Mouse (Mus musculus): ENCODE measurements around the gene Chpf2. TPM values are rescaled to one million over a fixed set of nuclear protein-coding genes. Genes with fewer than 3 reads are reported as not detected.

The Chpf2 gene
- polyA plus RNA-seq, 1 experiment = 48.9 TPM

DNA sequence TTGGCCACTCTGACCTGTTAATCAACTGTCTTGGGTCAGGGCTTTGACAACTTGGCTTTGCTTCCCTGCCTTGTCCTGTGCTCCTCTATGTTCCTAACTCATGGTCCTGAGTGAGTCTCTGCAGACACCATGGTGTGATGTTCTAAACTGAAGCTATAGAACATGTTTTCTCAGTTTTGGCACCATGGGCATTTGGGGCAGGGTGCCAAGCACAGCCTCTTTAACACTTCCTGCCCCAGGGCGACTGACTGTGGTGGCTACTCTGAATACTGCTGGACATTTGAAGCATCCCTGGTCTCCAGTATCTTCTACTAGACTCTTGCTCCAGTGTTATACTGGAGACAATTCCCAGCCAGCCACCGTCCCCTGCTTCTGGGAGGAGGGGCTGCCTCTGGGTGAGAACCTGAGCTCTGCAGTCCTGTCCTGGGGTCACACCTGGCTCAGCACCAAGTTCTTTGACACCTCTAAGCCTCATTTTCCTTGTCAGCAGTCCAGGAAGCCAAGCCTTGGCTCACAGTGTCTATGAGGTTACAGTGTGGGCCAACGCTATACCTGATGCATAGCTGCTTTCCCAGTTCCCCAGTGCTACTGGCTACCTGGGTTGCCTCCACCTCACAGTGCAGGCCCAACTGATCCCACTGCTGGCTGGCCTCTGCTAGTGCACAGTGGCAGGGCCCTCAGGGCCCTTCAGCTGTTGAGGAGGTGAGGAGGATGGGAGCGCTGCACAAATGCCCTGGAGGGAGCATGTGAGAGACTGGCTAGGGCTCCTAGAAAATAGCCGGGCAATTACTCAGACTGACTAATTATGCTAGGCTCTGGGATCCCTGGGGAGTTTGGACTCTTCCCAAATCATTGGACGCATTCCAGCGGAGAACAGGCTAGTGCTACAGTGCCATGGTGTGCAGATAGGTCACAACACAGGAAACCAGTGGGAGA lies 25.1 kb downstream of the Chpf2 start:
- peak; percentile 83 to 86 for DNase-seq
- no peaks in the 10 kb centered on the region for H3K27me3 ChIP-seq (ENCODE audit: control insufficient read depth, insufficient read depth, low read length)
- WGBS = 22% methylated on average over 7 of the region's 7 CpGs
- TF ChIP-seq CTCF (IDR thresholded peaks at IDR 0.05; ENCODE audit: borderline replicate concordance, insufficient read depth, low read depth, low read length) (no peak), POLR2A (IDR thresholded peaks at IDR 0.05; ENCODE audit: borderline replicate concordance, insufficient read depth, low read length) (no peak)
- peaks cover 22% of the 10 kb centered on the region for H3K4me1 ChIP-seq (ENCODE audit: control insufficient read depth, insufficient read depth, low read length)
- H3K4me3 ChIP-seq (replicated peaks; ENCODE audit: insufficient read depth, low read depth, low read length) = no peak overlapping the region
- no peak overlapping the region for H3K27ac ChIP-seq (ENCODE audit: insufficient read depth, low read length)

DNA sequence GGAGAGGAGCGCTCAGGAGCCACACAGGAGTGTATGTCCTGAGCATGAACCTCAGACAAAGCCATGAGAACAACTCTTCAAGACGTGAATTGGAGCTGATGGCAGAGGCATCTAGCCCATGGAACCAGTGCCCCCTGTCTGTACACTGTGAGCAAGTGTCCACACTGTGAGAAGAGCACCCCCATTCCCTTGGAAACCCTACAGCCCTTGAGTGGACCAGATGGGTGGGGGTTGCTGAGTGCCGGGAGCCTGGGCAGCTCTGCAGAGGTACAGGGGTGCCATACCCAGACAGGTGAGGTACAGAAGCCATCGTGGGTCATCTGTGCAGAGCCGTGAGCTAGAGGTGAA lies 25.7 kb downstream of the Chpf2 start:
- WGBS = 20% methylated on average over 5 of the region's 5 CpGs
- TF ChIP-seq POLR2A (IDR thresholded peaks at IDR 0.05; ENCODE audit: borderline replicate concordance, insufficient read depth, low read length) (no peak), CTCF (IDR thresholded peaks at IDR 0.05; ENCODE audit: borderline replicate concordance, insufficient read depth, low read depth, low read length) (no peak; the same call in 1 of the 2 replicates)
- H3K27ac ChIP-seq (ENCODE audit: insufficient read depth, low read length) = no peak overlapping the region

DNA sequence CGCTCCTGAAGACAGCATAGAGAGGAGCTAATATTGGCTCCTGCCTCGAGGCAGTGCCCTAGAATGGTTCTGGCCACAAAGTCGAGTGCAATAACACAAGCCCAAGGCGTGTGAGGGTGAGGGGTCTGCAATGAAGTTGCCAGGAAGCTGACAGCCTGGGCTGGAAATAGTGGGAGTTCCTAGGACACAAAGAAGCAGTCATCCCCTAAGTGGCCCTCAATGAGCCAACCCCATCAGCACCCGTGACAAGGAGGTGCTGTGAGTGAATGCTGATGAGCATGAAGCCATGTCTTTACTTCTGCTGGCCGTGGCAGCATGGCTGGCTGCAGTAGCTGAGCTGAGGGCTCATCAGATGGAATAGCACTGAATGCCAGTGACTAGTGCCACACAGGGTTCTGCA lies 28.6 kb downstream of the Chpf2 start:
- 62% methylated on average over 6 of the region's 6 CpGs for WGBS
- Histone ChIP-seq H3K27ac (ENCODE audit: insufficient read depth, low read length) (no peak overlapping the region), H3K27me3 (ENCODE audit: control insufficient read depth, insufficient read depth, low read length) (no peaks in the 10 kb centered on the region), H3K4me3 (replicated peaks; ENCODE audit: insufficient read depth, low read depth, low read length) (no peak overlapping the region), H3K4me1 (ENCODE audit: control insufficient read depth, insufficient read depth, low read length) (peaks cover 29% of the 10 kb centered on the region)
- no peak for DNase-seq
- TF ChIP-seq POLR2A (IDR thresholded peaks at IDR 0.05; ENCODE audit: borderline replicate concordance, insufficient read depth, low read length) = no peak
- no peak for TF ChIP-seq CTCF (IDR thresholded peaks at IDR 0.05; ENCODE audit: borderline replicate concordance, insufficient read depth, low read depth, low read length)

More for the DNA sequence above, 25.7 kb downstream of the Chpf2 start:
- Histone ChIP-seq H3K4me1 (ENCODE audit: control insufficient read depth, insufficient read depth, low read length) (peaks cover 22% of the 10 kb centered on the region), H3K4me3 (replicated peaks; ENCODE audit: insufficient read depth, low read depth, low read length) (no peak overlapping the region), H3K27me3 (ENCODE audit: control insufficient read depth, insufficient read depth, low read length) (no peaks in the 10 kb centered on the region)
- DNase-seq = no peak

DNA sequence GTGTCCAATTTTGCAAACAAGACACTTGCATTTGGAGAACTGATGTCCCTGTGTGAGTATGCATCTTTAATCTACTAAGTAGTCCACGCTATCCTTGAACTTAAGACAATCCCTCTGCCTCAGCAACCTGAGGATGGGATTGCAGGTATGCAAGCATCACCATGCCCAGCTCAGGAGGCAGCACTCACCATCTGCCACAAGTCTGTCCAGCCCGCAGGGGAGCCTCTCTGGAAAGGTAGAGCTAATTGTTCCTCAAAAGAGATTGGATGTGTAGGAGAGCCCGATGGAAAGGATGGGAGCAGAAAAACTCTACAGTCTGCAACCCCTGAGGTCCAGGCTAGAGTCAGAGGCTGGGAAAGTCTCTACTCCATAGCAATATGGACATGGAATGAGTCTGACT lies 32.4 kb downstream of the Chpf2 start:
- Histone ChIP-seq H3K27ac (ENCODE audit: insufficient read depth, low read length) (no peak overlapping the region), H3K27me3 (ENCODE audit: control insufficient read depth, insufficient read depth, low read length) (no peaks in the 10 kb centered on the region), H3K4me1 (ENCODE audit: control insufficient read depth, insufficient read depth, low read length) (peaks cover 33% of the 10 kb centered on the region), H3K4me3 (replicated peaks; ENCODE audit: insufficient read depth, low read depth, low read length) (no peak overlapping the region)
- TF ChIP-seq POLR2A (IDR thresholded peaks at IDR 0.05; ENCODE audit: borderline replicate concordance, insufficient read depth, low read length) = no peak
- no peak for TF ChIP-seq CTCF (IDR thresholded peaks at IDR 0.05; ENCODE audit: borderline replicate concordance, insufficient read depth, low read depth, low read length)
- 33% methylated on average over 3 of the region's 3 CpGs for WGBS
- DNase-seq = peak in 1 of 2 experiments; percentile 55

DNA sequence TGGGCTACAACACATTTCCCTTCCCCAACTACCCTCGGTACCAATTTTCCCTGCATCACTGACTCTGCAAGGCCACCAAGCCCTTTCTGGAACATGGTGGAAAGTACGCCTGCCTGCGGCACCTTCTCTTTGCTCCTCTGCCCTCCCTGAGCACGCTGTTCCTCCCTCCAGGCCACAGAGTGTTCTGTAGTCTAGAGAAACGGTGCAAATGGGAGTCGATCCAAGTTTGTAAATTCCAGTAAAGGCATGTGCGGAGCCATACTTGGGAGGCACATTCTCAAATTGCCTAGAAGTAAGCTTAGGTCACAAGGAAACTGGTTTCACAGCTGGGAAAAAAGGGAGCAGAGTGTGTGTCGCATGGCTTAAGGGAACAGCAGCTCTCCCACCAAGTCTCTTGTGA lies 33.6 kb downstream of the Chpf2 start:
- no peak for TF ChIP-seq POLR2A (IDR thresholded peaks at IDR 0.05; ENCODE audit: borderline replicate concordance, insufficient read depth, low read length)
- TF ChIP-seq CTCF (IDR thresholded peaks at IDR 0.05; ENCODE audit: borderline replicate concordance, insufficient read depth, low read depth, low read length) = no peak
- 87% methylated on average over 8 of the region's 8 CpGs for WGBS

DNA sequence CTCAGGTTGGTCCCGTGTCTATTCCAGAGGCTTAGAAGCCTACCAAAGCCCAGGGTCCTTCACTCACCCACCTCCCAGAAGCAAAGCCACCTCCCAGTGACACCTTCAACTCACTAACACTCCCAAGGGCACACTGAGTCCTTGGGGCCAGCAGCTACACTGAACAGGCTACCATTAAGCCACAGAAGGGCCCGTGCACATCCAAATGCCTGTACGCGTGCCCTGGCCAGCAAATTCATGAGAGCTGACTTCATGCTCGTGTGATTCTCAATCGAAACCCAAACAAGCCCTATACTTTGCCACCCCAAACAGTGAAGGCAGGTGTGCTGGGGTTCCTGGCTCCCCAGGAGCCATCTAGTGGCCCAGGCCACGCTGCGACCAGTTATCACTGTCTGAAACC lies 34.1 kb downstream of the Chpf2 start:
- no peak overlapping the region for H3K4me3 ChIP-seq (replicated peaks; ENCODE audit: insufficient read depth, low read depth, low read length)
- 91% methylated on average over 8 of the region's 8 CpGs for WGBS
- DNase-seq = no peak
- H3K27ac ChIP-seq (ENCODE audit: insufficient read depth, low read length) = no peak overlapping the region
- H3K4me1 ChIP-seq (ENCODE audit: control insufficient read depth, insufficient read depth, low read length) = peaks cover 36% of the 10 kb centered on the region
- TF ChIP-seq CTCF (IDR thresholded peaks at IDR 0.05; ENCODE audit: borderline replicate concordance, insufficient read depth, low read depth, low read length) = no peak
- no peak for TF ChIP-seq POLR2A (IDR thresholded peaks at IDR 0.05; ENCODE audit: borderline replicate concordance, insufficient read depth, low read length)
- H3K27me3 ChIP-seq (ENCODE audit: control insufficient read depth, insufficient read depth, low read length) = no peaks in the 10 kb centered on the region

More for the DNA sequence above, 33.6 kb downstream of the Chpf2 start:
- no peak overlapping the region for H3K4me3 ChIP-seq (replicated peaks; ENCODE audit: insufficient read depth, low read depth, low read length)
- no peaks in the 10 kb centered on the region for H3K27me3 ChIP-seq (ENCODE audit: control insufficient read depth, insufficient read depth, low read length)
- DNase-seq = no peak
- no peak overlapping the region for H3K27ac ChIP-seq (ENCODE audit: insufficient read depth, low read length)
- H3K4me1 ChIP-seq (ENCODE audit: control insufficient read depth, insufficient read depth, low read length) = peaks cover 36% of the 10 kb centered on the region

DNA sequence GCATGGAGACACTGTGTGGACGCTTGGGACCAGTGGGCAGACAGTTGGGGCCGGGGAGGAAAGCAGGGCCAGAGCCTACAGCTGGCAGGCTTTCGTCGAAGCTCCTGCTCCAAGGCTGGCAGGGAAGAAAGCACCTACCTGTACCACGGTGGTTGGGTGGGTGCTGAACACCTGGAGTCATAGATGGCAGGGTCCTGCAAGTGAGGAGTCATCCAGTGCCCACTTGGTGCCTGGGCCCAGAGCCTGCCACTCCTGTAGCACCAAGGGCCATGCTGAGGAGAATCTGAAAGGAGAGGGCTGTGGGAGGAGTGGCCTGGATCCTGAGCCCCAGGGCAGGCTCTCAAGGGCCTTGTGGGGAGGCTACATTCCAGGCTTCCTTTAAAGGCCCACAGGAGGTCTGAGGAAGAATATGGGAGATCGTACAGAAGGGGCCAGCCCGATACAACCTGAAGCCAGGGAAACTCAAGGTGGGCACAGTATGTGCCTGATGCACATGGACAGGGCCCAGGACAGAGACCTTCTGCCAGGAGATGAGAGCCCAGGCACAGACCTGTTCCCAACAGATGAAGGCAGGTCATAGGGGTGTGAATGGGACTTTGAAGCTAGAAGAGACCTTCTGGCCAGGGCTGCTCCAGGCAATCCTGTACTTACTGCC lies 36.0 kb downstream of the Chpf2 start:
- WGBS = 49% methylated on average over 7 of the region's 7 CpGs
- DNase-seq = peak; percentile 54
- Histone ChIP-seq H3K4me3 (replicated peaks; ENCODE audit: insufficient read depth, low read depth, low read length) (peak overlapping the region; percentile 71), H3K4me1 (ENCODE audit: control insufficient read depth, insufficient read depth, low read length) (peaks cover 36% of the 10 kb centered on the region), H3K27ac (ENCODE audit: insufficient read depth, low read length) (peak overlapping the region; percentile 80; the same call in 1 of the 2 replicates), H3K27me3 (ENCODE audit: control insufficient read depth, insufficient read depth, low read length) (no peaks in the 10 kb centered on the region)
- TF ChIP-seq CTCF (IDR thresholded peaks at IDR 0.05; ENCODE audit: borderline replicate concordance, insufficient read depth, low read depth, low read length) (no peak), POLR2A (IDR thresholded peaks at IDR 0.05; ENCODE audit: borderline replicate concordance, insufficient read depth, low read length) (no peak)

Measured in cerebellum, adult 2 months (tissue).